Mouse (Mus musculus): ENCODE results near the gene Foxp1.

Foxp1 gene

GRCm38 (mm10) chr6:99111856-99112255 lies 410.7 kb downstream of the Foxp1 start:
- no peak for DNase-seq

DNA sequence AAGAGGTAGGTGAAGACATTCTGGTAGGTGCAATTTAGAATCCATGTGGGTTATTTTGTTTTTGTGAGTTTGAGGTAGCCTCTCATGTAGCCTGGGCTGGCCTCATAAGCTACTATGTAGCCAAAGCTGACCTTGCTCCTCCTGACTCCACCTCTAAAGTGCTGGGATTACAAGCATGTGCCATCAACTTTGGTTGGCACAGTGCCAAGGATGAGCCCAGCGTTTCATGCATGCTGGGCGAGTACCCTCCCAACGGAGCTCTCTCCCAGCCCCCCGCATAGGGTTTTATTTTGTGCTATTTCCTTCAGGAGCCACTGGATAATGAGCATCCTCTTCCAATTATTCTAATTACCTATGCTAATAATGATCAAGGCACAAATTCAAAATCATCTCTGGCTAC lies 414.1 kb downstream of the Foxp1 start:
- no peak for DNase-seq

GRCm38 (mm10) chr6:99107674-99108073 lies 414.8 kb downstream of the Foxp1 start:
- DNase-seq: no peak

GRCm38 (mm10) chr6:99107081-99107482 lies 415.4 kb downstream of the Foxp1 start:
- DNase-seq: no peak

DNA sequence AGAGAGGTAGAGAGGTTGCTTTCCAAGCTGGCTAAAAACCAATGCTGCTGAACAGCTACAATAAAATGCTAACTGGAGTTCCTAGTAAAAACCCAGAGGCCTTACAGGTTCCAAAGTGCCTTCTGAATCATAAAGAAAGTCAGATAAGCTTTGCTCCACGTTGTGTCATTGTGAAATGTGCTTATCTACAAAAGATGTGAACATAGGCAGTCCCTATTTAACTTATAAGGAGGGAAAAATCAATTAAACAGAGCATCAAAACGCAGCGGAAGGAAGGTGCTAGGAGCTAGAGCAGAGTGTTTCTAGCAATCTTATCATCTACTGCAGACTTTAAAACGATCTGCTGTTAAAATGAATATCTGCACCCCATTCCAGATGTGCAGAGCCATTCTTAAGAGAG lies 416.5 kb downstream of the Foxp1 start:
- DNase-seq: no peak

- no peak for DNase-seq
These were observed 418.1 kb downstream of the Foxp1 start for GRCm38 (mm10) chr6:99104446-99104845.

DNA sequence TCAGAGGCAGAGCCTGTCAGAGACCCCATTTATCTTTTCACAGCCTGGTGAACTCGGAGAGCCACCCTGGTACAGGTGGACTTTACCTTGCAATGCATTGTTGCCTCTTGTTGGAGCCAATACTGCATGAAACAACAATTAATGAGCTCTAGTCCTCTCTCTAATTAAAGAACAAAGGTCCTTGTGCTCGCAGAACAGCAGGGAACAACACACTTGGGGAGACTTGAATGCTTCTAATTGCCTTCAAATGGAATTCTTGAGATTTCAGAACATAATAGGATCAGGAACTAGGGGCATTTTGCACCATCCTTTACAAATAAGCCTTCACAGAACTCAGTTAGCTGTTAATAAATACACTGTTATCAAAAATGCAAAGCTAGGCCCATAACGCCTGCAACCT lies 418.6 kb downstream of the Foxp1 start:
- DNase-seq: no peak

DNA sequence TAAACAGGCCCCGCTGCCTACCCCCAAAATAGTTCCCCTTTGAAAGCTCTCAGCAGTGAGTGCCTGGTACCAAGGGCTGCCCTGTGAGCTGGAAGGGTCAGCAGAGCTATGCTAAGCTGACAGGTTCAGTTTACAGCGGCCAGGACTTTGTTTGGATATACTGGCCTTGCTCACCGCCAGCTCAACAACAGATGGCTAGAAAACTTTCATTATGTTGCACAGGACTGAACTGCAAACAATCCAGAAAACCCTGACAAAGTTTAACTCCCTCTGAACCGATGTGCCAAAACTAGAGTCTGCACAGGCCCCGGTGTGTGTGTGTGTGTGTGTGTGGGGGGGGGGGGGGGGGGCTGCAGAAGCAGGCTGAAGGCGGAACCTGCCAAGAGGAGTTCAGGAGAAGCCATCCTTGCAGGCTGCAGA lies 421.0 kb downstream of the Foxp1 start:
- DNase-seq: no peak

GRCm38 (mm10) chr6:99100331-99100730 lies 422.2 kb downstream of the Foxp1 start:
- DNase-seq: no peak

GRCm38 (mm10) chr6:99099781-99100180 lies 422.7 kb downstream of the Foxp1 start:
- no peak for DNase-seq

DNA sequence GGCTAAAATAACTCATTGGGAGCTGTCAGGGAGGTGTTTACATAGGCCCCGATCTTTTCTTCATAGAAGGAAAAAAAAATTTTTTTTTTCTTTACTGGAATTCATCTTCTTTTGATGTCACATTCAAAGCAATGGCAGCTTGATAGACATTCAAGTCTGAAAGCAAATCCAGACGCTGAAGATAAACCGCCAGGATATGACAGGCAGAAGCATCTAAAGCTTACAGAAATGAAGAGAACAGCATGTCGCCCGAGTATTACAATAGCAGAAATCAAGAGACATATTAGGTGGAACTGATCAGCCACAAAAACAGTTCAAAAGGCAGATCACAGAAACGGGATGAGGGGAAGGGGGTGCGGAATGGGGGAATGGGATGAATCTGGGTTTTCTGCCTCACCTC lies 425.3 kb downstream of the Foxp1 start:
- DNase-seq: no peak

DNA sequence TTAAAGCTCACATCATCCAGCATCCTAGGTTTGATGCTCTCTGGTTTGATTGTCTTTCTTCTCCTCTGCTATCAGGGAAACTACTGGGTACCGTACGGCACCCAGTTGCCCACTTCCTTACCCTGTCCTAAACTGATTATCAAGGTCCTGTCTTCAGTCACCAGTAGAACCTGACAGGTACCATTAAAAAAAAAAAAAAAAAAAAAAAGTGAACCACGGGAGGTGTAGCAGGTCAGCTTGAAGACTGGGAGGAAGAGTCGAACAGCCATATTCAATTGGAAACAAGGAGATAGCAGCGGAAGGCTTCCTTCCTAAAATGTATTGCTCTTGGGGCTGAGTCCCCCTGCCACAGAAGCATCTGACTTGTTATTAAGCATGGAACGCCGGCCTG lies 425.8 kb downstream of the Foxp1 start:
- DNase-seq: no peak

GRCm38 (mm10) chr6:99096105-99096775 lies 426.3 kb downstream of the Foxp1 start:
- DNase-seq: no peak

DNA sequence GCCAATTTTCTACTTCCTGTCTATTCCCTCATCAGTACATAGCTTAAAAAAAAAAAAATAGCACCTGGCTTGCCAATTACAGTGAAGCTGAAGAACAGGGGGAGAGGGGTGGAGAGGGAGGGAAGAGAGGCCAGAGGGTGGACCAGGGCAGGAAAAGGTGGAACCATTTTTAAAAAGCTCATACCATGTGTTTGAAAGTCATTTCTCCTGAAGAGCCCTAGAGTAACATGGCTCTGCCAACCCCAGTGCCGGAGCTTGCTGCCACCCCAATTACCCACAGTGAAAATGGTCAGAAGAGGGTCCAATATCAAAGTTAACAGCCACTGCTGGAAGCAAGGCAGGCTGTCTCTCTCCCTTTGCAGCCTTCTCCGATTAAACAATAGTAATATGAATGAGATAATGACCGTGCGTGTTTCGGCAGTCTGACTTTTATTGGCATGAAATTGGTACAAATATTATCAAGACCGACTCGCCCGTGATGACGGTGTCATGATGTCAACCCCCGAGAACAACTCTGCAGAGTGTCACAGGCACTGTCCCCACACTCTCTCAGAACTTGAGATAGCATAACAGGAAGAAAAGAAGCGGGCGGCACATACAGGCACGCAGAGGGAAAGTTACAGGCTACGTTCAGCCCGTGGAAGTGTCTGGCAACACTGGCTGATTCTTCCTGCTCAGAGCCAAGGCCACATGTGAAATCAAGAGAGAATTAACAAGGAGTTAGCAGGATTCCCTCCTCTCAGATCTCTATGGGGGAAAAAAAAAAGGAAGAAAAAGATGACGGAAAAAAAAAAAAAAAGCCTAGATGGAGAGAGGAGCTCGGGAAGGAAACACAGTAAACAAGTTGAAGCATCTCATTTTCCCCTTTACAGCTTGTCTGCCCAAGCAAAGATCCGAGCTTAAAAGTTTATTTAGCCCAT lies 427.1 kb downstream of the Foxp1 start:
- DNase-seq: no peak

- no peak for DNase-seq
These were observed 428.1 kb downstream of the Foxp1 start for GRCm38 (mm10) chr6:99094339-99094989.

DNA sequence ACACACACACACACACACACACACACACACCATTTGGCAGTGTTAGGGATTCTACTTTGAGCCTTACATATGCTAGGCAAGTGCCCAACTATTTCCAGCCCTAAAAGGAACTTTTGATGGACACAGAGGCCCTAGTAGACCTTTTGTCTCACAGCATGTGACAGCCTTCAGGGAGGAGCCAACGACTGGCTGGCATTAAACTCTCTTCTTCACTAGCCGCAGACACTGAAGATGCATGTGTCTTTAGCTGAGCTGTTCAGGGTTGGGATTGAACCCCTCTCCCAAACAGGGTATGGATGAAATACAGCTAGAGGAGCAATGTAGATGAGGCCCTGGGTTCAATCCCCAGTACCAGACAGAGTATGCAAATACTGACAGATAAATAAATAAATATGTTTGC lies 428.7 kb downstream of the Foxp1 start:
- no peak for DNase-seq

GRCm38 (mm10) chr6:99093208-99093607 lies 429.3 kb downstream of the Foxp1 start:
- no peak for DNase-seq

- DNase-seq: no peak
These were observed 430.7 kb downstream of the Foxp1 start for GRCm38 (mm10) chr6:99091799-99092198.

GRCm38 (mm10) chr6:99087598-99087997 lies 434.9 kb downstream of the Foxp1 start:
- DNase-seq: no peak

DNA sequence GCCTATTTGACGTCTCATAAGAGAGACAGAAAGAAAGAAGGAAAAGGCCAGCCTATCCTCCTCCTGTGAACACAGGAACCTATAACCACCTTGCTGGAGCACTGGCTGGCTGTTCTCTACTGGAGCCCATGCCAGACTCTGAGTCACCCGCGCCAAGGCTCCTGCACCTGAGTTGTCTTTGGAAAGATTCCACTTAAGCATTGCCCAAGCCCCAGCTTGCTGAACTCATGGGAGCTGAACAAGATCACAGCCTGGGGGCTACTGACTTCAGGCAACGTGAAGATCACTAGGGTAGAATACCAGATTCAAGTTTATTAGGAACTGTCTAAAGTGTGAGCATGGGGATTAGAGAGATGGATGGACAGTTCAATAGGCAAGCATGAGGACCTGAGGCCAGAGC lies 437.6 kb downstream of the Foxp1 start:
- peak; percentile 74 for DNase-seq

- DNase-seq: no peak
These were observed 441.3 kb downstream of the Foxp1 start for GRCm38 (mm10) chr6:99081259-99081658.

DNA sequence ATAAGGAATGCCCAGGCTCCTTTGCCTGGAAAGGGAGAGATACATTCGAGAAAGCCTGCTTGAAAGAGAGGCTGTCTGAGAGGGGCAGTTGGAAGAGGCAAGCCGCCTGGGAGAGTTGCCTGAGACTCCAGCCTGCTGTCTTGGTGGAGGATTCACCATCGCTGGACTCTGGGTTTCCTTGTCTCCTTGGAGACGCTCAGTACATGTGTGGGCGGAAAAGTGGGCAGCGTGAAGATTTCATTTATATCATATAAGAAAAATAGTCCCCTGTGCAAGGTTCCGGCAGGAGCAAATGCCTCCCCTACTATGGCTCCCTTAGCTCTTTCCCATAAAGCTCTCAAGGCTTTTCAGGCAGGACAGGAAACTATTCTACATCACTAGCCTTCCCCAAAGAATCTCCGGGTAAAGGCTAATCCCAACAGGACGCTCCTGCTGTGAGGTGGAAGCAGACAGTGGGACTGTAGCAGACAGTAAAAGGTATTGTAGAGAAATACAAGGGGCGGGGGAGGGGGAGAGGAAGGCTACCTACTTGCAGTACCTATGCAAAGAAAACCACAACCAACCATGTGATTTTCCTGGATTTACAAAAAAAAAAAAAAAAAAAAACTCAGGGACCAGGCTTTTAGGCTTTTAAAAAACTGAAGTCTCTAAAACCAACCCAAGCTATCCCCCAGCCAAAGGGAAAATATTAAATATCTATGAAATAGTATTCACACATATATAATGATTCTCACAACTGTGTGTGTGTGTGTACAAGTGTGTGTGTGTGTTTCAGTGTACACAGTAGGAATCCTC lies 443.3 kb downstream of the Foxp1 start:
- no peak for DNase-seq

GRCm38 (mm10) chr6:99078089-99078488 lies 444.4 kb downstream of the Foxp1 start:
- no peak for DNase-seq
